Mouse (Mus musculus) embryonic fibroblast, embryonic 13.5 days (primary cell): ENCODE data around the gene Gxylt1. TPM values are rescaled to one million over a fixed set of nuclear protein-coding genes. Genes with fewer than 3 reads are reported as not detected.
"Not testable (repeated sequence)": the region's sequence is repeated elsewhere in the genome, so short reads cannot be mapped to it uniquely, and the experiment has no call there.

Source experiments
- H3K27ac ChIP-seq: 2 replicates; pipeline ENCODE4 v1.5.1; 2012; ENCODE audit warnings: low read length, control low read depth, inconsistent platforms; ENCODE audit not compliant: insufficient read depth
- H3K4me1 ChIP-seq: 2 replicates; pipeline ENCODE4 v1.6.1; 2011; ENCODE audit warnings: low read length; ENCODE audit not compliant: control insufficient read depth, insufficient read depth
- H3K4me3 ChIP-seq: 2 replicates; pipeline ENCODE4 v1.5.1; 2011; ENCODE audit warnings: mild to moderate bottlenecking, control low read depth, low read length; ENCODE audit not compliant: insufficient read depth
- CTCF ChIP-seq: IDR thresholded peaks from 2 replicates; pipeline ENCODE4 v1.5.1; 2011; ENCODE audit warnings: mild to moderate bottlenecking, control low read depth, low read length, moderate library complexity, borderline replicate concordance; ENCODE audit not compliant: insufficient read depth
- POLR2A ChIP-seq: IDR thresholded peaks from 2 replicates; pipeline ENCODE4 v1.6.1; 2011; ENCODE audit warnings: low read depth, mild to moderate bottlenecking, control low read depth, low read length, moderate library complexity
- polyA plus RNA-seq: library from polyadenylated mRNA; stranded (reverse); fragments of >200 nt; gene quantifications from 2 replicates; pipeline ENCODE4 v1.2.4, GENCODE M21; 2011; ENCODE audit warnings: low read depth; ENCODE audit not compliant: missing spikeins, insufficient read length

Gene Gxylt1
- polyA plus RNA-seq: 19.2 and 22.0 TPM in 2 replicates

- peak; percentile 89 for TF ChIP-seq POLR2A
- TF ChIP-seq CTCF: no peak
- peak within 1 kb of the TSS; percentile 97 for H3K4me3 ChIP-seq
- H3K27ac ChIP-seq: peak within 1 kb of the TSS; percentile 71
- H3K4me1 ChIP-seq: peaks cover 8% of the 10 kb centered on the region
These were observed at the start of gene Gxylt1 for GRCm38 (mm10) chr15:93274679-93275583. Gxylt1 (minus strand) TSS chr15:93275179.

- no peaks in the 10 kb centered on the region for H3K4me1 ChIP-seq
- TF ChIP-seq POLR2A (no peak), CTCF (no peak)
- no peak overlapping the region for H3K4me3 ChIP-seq
- H3K27ac ChIP-seq: no peak overlapping the region
These were observed 43.8 kb upstream of the Gxylt1 start for GRCm38 (mm10) chr15:93318781-93319180.

GRCm38 (mm10) chr15:93310304-93310703, 35.3 kb upstream of the Gxylt1 start:
- not testable (repeated sequence) for H3K4me3 ChIP-seq, H3K27ac ChIP-seq, H3K4me1 ChIP-seq

GRCm38 (mm10) chr15:93298197-93298596, 23.2 kb upstream of the Gxylt1 start:
- Histone ChIP-seq H3K4me3 (no peak overlapping the region), H3K27ac (no peak overlapping the region), H3K4me1 (no peaks in the 10 kb centered on the region)
- no peak for TF ChIP-seq POLR2A

GRCm38 (mm10) chr15:93294483-93294882, 19.5 kb upstream of the Gxylt1 start:
- Histone ChIP-seq H3K4me1 (no peaks in the 10 kb centered on the region), H3K4me3 (no peak overlapping the region), H3K27ac (no peak overlapping the region)
- TF ChIP-seq CTCF (no peak), POLR2A (no peak)

- no peak overlapping the region for H3K27ac ChIP-seq
- TF ChIP-seq CTCF (no peak), POLR2A (no peak)
- no peak overlapping the region for H3K4me3 ChIP-seq
These were observed 13.3 kb upstream of the Gxylt1 start for GRCm38 (mm10) chr15:93288321-93288720.

GRCm38 (mm10) chr15:93287628-93288027, 12.6 kb upstream of the Gxylt1 start:
- H3K27ac ChIP-seq: no peak overlapping the region
- H3K4me3 ChIP-seq: no peak overlapping the region
- no peaks in the 10 kb centered on the region for H3K4me1 ChIP-seq
- TF ChIP-seq CTCF (no peak), POLR2A (no peak)

More at GRCm38 (mm10) chr15:93288321-93288720, 13.3 kb upstream of the Gxylt1 start:
- H3K4me1 ChIP-seq: no peaks in the 10 kb centered on the region

GRCm38 (mm10) chr15:93285244-93285643, 10.3 kb upstream of the Gxylt1 start:
- no peak for TF ChIP-seq CTCF
- TF ChIP-seq POLR2A: no peak

GRCm38 (mm10) chr15:93284326-93284725, 9.3 kb upstream of the Gxylt1 start:
- Histone ChIP-seq H3K4me3 (no peak overlapping the region), H3K27ac (no peak overlapping the region), H3K4me1 (no peaks in the 10 kb centered on the region)
- TF ChIP-seq CTCF: no peak
- no peak for TF ChIP-seq POLR2A

More at GRCm38 (mm10) chr15:93285244-93285643, 10.3 kb upstream of the Gxylt1 start:
- no peaks in the 10 kb centered on the region for H3K4me1 ChIP-seq
- no peak overlapping the region for H3K27ac ChIP-seq
- no peak overlapping the region for H3K4me3 ChIP-seq

- TF ChIP-seq POLR2A (no peak), CTCF (0 out of 2 replicates have a peak, but pooled peaks have one; percentile 15)
- H3K4me1 ChIP-seq: no peaks in the 10 kb centered on the region
- no peak overlapping the region for H3K27ac ChIP-seq
- H3K4me3 ChIP-seq: no peak overlapping the region
These were observed 8.4 kb upstream of the Gxylt1 start for GRCm38 (mm10) chr15:93283349-93283748.
